Mouse (Mus musculus) heart, embryonic 16.5 days (tissue): ENCODE data around the gene Gm29776. TPM values are rescaled to one million over a fixed set of nuclear protein-coding genes. Genes with fewer than 3 reads are reported as not detected.

ENCODE experiments used
- ATAC-seq: fragments of 200-750 bp; cut with Nextera tagmentation; replicated peaks from 2 replicates; pipeline ENCODE4 v1.8.0; 2017; ENCODE audit warnings: moderate number of reproducible peaks; ENCODE audit not compliant: insufficient read depth, low FRiP score; ENCODE audit errors: extremely low read depth
- H3K27ac ChIP-seq: fragments of 300-500 bp; sonication (generic); 2 replicates; pipeline ENCODE4 v1.5.1; 2014; ENCODE audit warnings: mild to moderate bottlenecking, low read length, control low read depth, moderate library complexity
- H3K27me3 ChIP-seq: fragments of 300-500 bp; sonication (generic); 2 replicates; pipeline ENCODE4 v1.6.1; 2014; ENCODE audit warnings: low read length, mixed read lengths; ENCODE audit not compliant: control insufficient read depth, insufficient read depth
- H3K36me3 ChIP-seq: fragments of 300-500 bp; sonication (generic); 2 replicates; pipeline ENCODE4 v1.6.1; 2014; ENCODE audit not compliant: control insufficient read depth, insufficient read depth
- H3K4me1 ChIP-seq: fragments of 300-500 bp; sonication (generic); 2 replicates; pipeline ENCODE4 v1.6.1; 2014; ENCODE audit warnings: low read length, mixed read lengths; ENCODE audit not compliant: control insufficient read depth, insufficient read depth
- H3K4me2 ChIP-seq: fragments of 300-500 bp; sonication (generic); 2 replicates; pipeline ENCODE4 v1.6.1; 2014; ENCODE audit warnings: low read depth, mild to moderate bottlenecking, control low read depth, low read length
- H3K4me3 ChIP-seq: fragments of 300-500 bp; sonication (generic); 2 replicates; pipeline ENCODE4 v1.5.1; 2014; ENCODE audit warnings: mild to moderate bottlenecking, control low read depth, low read length
- H3K9ac ChIP-seq: fragments of 300-500 bp; sonication (generic); 2 replicates; pipeline ENCODE4 v1.6.1; 2014; ENCODE audit warnings: low read length, control low read depth
- H3K9me3 ChIP-seq: fragments of 300-500 bp; sonication (generic); replicated peaks from 2 replicates; pipeline ENCODE4 v1.6.1; 2016; ENCODE audit warnings: low read length; ENCODE audit not compliant: control insufficient read depth
- WGBS: fragments of 180-500 bp; shearing (Covaris S2); extraction: QIAGEN DNeasy Blood & Tissue Kit; methylation state at CpG from one replicate; pipeline ENCODE4 v1.1.7; 2014; 5-methylcytosine and 5-hydroxymethylcytosine counted together
- polyA plus RNA-seq: library from polyadenylated mRNA; unstranded; fragments of >200 nt; fragmentation: Nextera tagmentation; extraction: Ambion mirVana; gene quantifications from 2 replicates; pipeline ENCODE4 v1.2.1, GENCODE M21; 2015

Gene Gm29776
- polyA plus RNA-seq, 1 experiment from 2014 or later: 0.18 TPM

GRCm38 (mm10) chr14:54699586-54699985 is 953 bp upstream of the Gm29776 start:
- no peak for ATAC-seq
- H3K27me3 ChIP-seq: no peaks in the 10 kb centered on the region
- H3K27ac ChIP-seq: no peak overlapping the region
- no peak overlapping the region for H3K4me2 ChIP-seq
- no peaks in the 10 kb centered on the region for H3K9me3 ChIP-seq
- 49% methylated on average over 3 of the region's 3 CpGs for WGBS
- 0 out of 2 replicates have a peak, but pooled peaks cover 2% of the 10 kb centered on the region for H3K4me1 ChIP-seq
- H3K36me3 ChIP-seq: no peaks in the 10 kb centered on the region
- H3K9ac ChIP-seq: no peak overlapping the region
- no peak overlapping the region for H3K4me3 ChIP-seq

- Histone ChIP-seq H3K27me3 (no peaks in the 10 kb centered on the region), H3K9ac (no peak overlapping the region), H3K36me3 (peaks cover 4% of the 10 kb centered on the region), H3K9me3 (no peaks in the 10 kb centered on the region), H3K4me3 (no peak overlapping the region), H3K4me2 (no peak overlapping the region), H3K4me1 (0 out of 2 replicates have a peak, but pooled peaks cover 2% of the 10 kb centered on the region), H3K27ac (no peak overlapping the region)
- 75% methylated on average over 4 of the region's 4 CpGs for WGBS
- ATAC-seq: no peak
Measured at GRCm38 (mm10) chr14:54696752-54697151, 1.9 kb downstream of the Gm29776 start.

GRCm38 (mm10) chr14:54695042-54695441 is 3.6 kb downstream of the Gm29776 start:
- H3K9ac ChIP-seq: no peak overlapping the region
- H3K4me1 ChIP-seq: no peaks in the 10 kb centered on the region
- H3K27me3 ChIP-seq: no peaks in the 10 kb centered on the region
- ATAC-seq: no peak
- WGBS: 56% methylated on average over 6 of the region's 6 CpGs
- peaks cover 7% of the 10 kb centered on the region for H3K36me3 ChIP-seq
- no peak overlapping the region for H3K27ac ChIP-seq
- no peak overlapping the region for H3K4me2 ChIP-seq
- H3K9me3 ChIP-seq: no peaks in the 10 kb centered on the region
- H3K4me3 ChIP-seq: no peak overlapping the region

- ATAC-seq: no peak
- 4% methylated on average over 8 of the region's 8 CpGs for WGBS
Measured at GRCm38 (mm10) chr14:54687251-54687650, 11.4 kb downstream of the Gm29776 start.

GRCm38 (mm10) chr14:54686522-54687143 is 12.0 kb downstream of the Gm29776 start, which contains the start of gene Acin1:
Acin1 (minus strand) TSS chr14:54686931.
- H3K9ac ChIP-seq: peak within 1 kb of the TSS; percentile 100
- peak; percentile 97 for ATAC-seq
- H3K27me3 ChIP-seq: no peaks in the 10 kb centered on the region
- H3K9me3 ChIP-seq: no peaks in the 10 kb centered on the region
- peaks cover 19% of the 10 kb centered on the region for H3K36me3 ChIP-seq
- 0% methylated on average over 44 of the region's 44 CpGs for WGBS
- peak within 1 kb of the TSS; percentile 96 for H3K4me3 ChIP-seq
- H3K27ac ChIP-seq: peak within 1 kb of the TSS; percentile 99
- H3K4me1 ChIP-seq: peaks cover 27% of the 10 kb centered on the region
- peak within 1 kb of the TSS; percentile 92 for H3K4me2 ChIP-seq

More at GRCm38 (mm10) chr14:54687251-54687650, 11.4 kb downstream of the Gm29776 start:
- Histone ChIP-seq H3K4me1 (peaks cover 27% of the 10 kb centered on the region), H3K4me2 (peak overlapping the region; percentile 84), H3K4me3 (peak overlapping the region; percentile 96), H3K27me3 (no peaks in the 10 kb centered on the region), H3K9me3 (no peaks in the 10 kb centered on the region), H3K9ac (peak overlapping the region; percentile 100), H3K27ac (peak overlapping the region; percentile 99), H3K36me3 (peaks cover 19% of the 10 kb centered on the region)

- H3K9me3 ChIP-seq: no peaks in the 10 kb centered on the region
- H3K27ac ChIP-seq: peak within 1 kb of the TSS; percentile 99
- 0% methylated on average over 41 of the region's 41 CpGs for WGBS
- peaks cover 27% of the 10 kb centered on the region for H3K4me1 ChIP-seq
- peak within 1 kb of the TSS; percentile 92 for H3K4me2 ChIP-seq
- peaks cover 19% of the 10 kb centered on the region for H3K36me3 ChIP-seq
- peak within 1 kb of the TSS; percentile 100 for H3K9ac ChIP-seq
- peak within 1 kb of the TSS; percentile 96 for H3K4me3 ChIP-seq
- peak; percentile 72 for ATAC-seq
- no peaks in the 10 kb centered on the region for H3K27me3 ChIP-seq
Measured at GRCm38 (mm10) chr14:54686063-54686521, 12.5 kb downstream of the Gm29776 start, which contains the start of gene 1700123O20Rik. 1700123O20Rik (plus strand) TSS chr14:54686216.

GRCm38 (mm10) chr14:54685471-54685870 is 13.2 kb downstream of the Gm29776 start:
- Histone ChIP-seq H3K9ac (peak overlapping the region; percentile 100), H3K36me3 (peaks cover 19% of the 10 kb centered on the region)

GRCm38 (mm10) chr14:54682396-54682795 is 16.2 kb downstream of the Gm29776 start:
- Histone ChIP-seq H3K9me3 (no peaks in the 10 kb centered on the region), H3K4me3 (no peak overlapping the region), H3K4me2 (no peak overlapping the region), H3K9ac (no peak overlapping the region), H3K27me3 (no peaks in the 10 kb centered on the region), H3K36me3 (peaks cover 24% of the 10 kb centered on the region), H3K4me1 (peaks cover 13% of the 10 kb centered on the region), H3K27ac (no peak overlapping the region)
- ATAC-seq: no peak
- WGBS: 84% methylated on average over 3 of the region's 3 CpGs

More at GRCm38 (mm10) chr14:54685471-54685870, 13.2 kb downstream of the Gm29776 start:
- Histone ChIP-seq H3K4me3 (peak overlapping the region; percentile 96), H3K9me3 (no peaks in the 10 kb centered on the region), H3K27ac (peak overlapping the region; percentile 99), H3K27me3 (no peaks in the 10 kb centered on the region), H3K4me2 (peak overlapping the region; percentile 92), H3K4me1 (peaks cover 27% of the 10 kb centered on the region)
- no peak for ATAC-seq
- WGBS: 8% methylated on average over 8 of the region's 8 CpGs

GRCm38 (mm10) chr14:54678657-54679304 is 19.9 kb downstream of the Gm29776 start:
- ATAC-seq: no peak
- no peaks in the 10 kb centered on the region for H3K27me3 ChIP-seq
- peaks cover 36% of the 10 kb centered on the region for H3K36me3 ChIP-seq
- no peak overlapping the region for H3K4me3 ChIP-seq
- peaks cover 5% of the 10 kb centered on the region; the same call in 1 of the 2 replicates for H3K4me1 ChIP-seq
- no peaks in the 10 kb centered on the region for H3K9me3 ChIP-seq
- H3K27ac ChIP-seq: no peak overlapping the region
- no peak overlapping the region for H3K9ac ChIP-seq
- 86% methylated on average over 16 of the region's 16 CpGs for WGBS
- H3K4me2 ChIP-seq: no peak overlapping the region
